Mouse (Mus musculus) CH12.LX (cell line): ENCODE results near the gene Zfp661. TPM values are rescaled to one million over a fixed set of nuclear protein-coding genes. Genes with fewer than 3 reads are reported as not detected.

Experiments used
- DNase-seq: peaks from one replicate; pipeline ENCODE4 v3.0.0-alpha.2; 2013; ENCODE audit errors: extremely low read depth
- H3K27ac ChIP-seq: 2 replicates; pipeline ENCODE4 v1.5.1; 2012; ENCODE audit warnings: low read depth, mild to moderate bottlenecking, control low read depth, moderate library complexity; ENCODE audit not compliant: insufficient read depth
- H3K27me3 ChIP-seq: replicated peaks from 2 replicates; pipeline ENCODE3; 2012; ENCODE audit warnings: inconsistent platforms
- H3K36me3 ChIP-seq, 2 experiments: replicated peaks in 1 of 2; 2 replicates each; pipeline versions ENCODE3 to v1.6.1; 2012; ENCODE audit warnings: inconsistent platforms in 1 of 2, low read length in 1 of 2, mild to moderate bottlenecking in 1 of 2, mixed read lengths in 1 of 2, moderate library complexity in 1 of 2; ENCODE audit not compliant: control insufficient read depth in 1 of 2, insufficient read depth in 1 of 2
- H3K4me1 ChIP-seq, 2 experiments: 2 replicates each; pipeline ENCODE4 v1.6.1; 2012; ENCODE audit warnings: inconsistent platforms in 1 of 2, moderate library complexity in 1 of 2; ENCODE audit not compliant: insufficient read depth in 2 of 2, control insufficient read depth in 1 of 2
- H3K4me2 ChIP-seq: 2 replicates; pipeline ENCODE4 v1.6.1; 2012; ENCODE audit warnings: low read depth, mild to moderate bottlenecking, control low read depth; ENCODE audit not compliant: poor library complexity, insufficient read depth, severe bottlenecking
- H3K4me3 ChIP-seq, 3 experiments: fragments of 150-350 bp in 1 of 3; sonication (generic) in 1 of 3; replicated peaks in 1 of 3; 2 replicates each; pipeline versions ENCODE3 to v1.5.1; 2011 to 2012; ENCODE audit warnings: low read depth in 2 of 3, low read length in 2 of 3, mild to moderate bottlenecking in 2 of 3, moderate library complexity in 2 of 3, control low read depth in 1 of 3, improper control_type of control experiment in 1 of 3, inconsistent platforms in 1 of 3, mixed read lengths in 1 of 3; ENCODE audit not compliant: poor library complexity in 1 of 3
- H3K79me2 ChIP-seq: replicated peaks from 2 replicates; pipeline ENCODE4 v1.6.1; 2012; ENCODE audit warnings: mild to moderate bottlenecking, moderate library complexity; ENCODE audit not compliant: control insufficient read depth, poor library complexity, insufficient read depth, severe bottlenecking; ENCODE audit errors: extremely low read depth
- H3K9ac ChIP-seq: 2 replicates; pipeline ENCODE4 v1.6.1; 2012; ENCODE audit warnings: low read depth, mild to moderate bottlenecking, control low read depth, moderate library complexity; ENCODE audit not compliant: insufficient read depth
- H3K9me3 ChIP-seq: replicated peaks from 2 replicates; pipeline ENCODE3; 2012; ENCODE audit warnings: low read length, inconsistent platforms, mixed read lengths
- E2F4 ChIP-seq: IDR thresholded peaks from 2 replicates; pipeline ENCODE4 v1.6.1; 2011; ENCODE audit warnings: low read depth, low read length, improper control_type of control experiment; ENCODE audit not compliant: insufficient replicate concordance
- SIN3A ChIP-seq: IDR thresholded peaks from 2 replicates; pipeline ENCODE4 v1.6.1; 2012; ENCODE audit warnings: low read length, improper control_type of control experiment, inconsistent platforms
- TBP ChIP-seq: conservative IDR thresholded peaks from 2 replicates; pipeline ENCODE4 v1.6.1; 2011; ENCODE audit warnings: low read depth, low read length, improper control_type of control experiment
- USF1 ChIP-seq: IDR thresholded peaks from 2 replicates; pipeline ENCODE4 v1.6.1; 2014; ENCODE audit warnings: low read depth, mild to moderate bottlenecking, inconsistent platforms, low read length, improper control_type of control experiment
- USF2 ChIP-seq: conservative IDR thresholded peaks from 2 replicates; pipeline ENCODE4 v1.6.1; 2011; ENCODE audit warnings: low read depth, low read length, improper control_type of control experiment
- ZC3H11A ChIP-seq: IDR thresholded peaks from 2 replicates; pipeline ENCODE4 v1.6.1; 2012; ENCODE audit warnings: low read depth, mild to moderate bottlenecking, inconsistent platforms, low read length, improper control_type of control experiment
- ZMIZ1 ChIP-seq: IDR thresholded peaks from 2 replicates; pipeline ENCODE4 v1.6.1; 2012; ENCODE audit warnings: low read depth, mild to moderate bottlenecking, inconsistent platforms, low read length, improper control_type of control experiment
- dilution Hi-C: fragments of 300-500 bp; cut with MboI; formaldehyde crosslinking; loops from 2 replicates; pipeline ENCODE4 v1.14.3; 2020; ENCODE audit warnings: low sequenced_read_pairs; ENCODE audit not compliant: extremely low pct_unique_long_range_greater_than_20kb, extremely low pct_ligation_motif_present
- in situ Hi-C: fragments of 300-500 bp; cut with MboI; formaldehyde crosslinking; loops from 3 replicates; pipeline ENCODE4 v1.14.3; 2019; ENCODE audit warnings: low sequenced_read_pairs, low pct_ligation_motif_present, low pct_unique_long_range_greater_than_20kb, mixed read lengths
- polyA plus RNA-seq: library from polyadenylated mRNA; unstranded; fragments of >175 nt; gene quantifications from 2 replicates; pipeline ENCODE4 v1.2.1, GENCODE M21; 2012; ENCODE audit warnings: low read depth; ENCODE audit not compliant: insufficient read length
- total RNA-seq, 2 experiments: library from RNA; depleted of rRNA; stranded (reverse); fragments of 300-350 nt in 1 of 2; fragments of >200 nt in 1 of 2; gene quantifications; 2 replicates each; pipeline ENCODE4 v1.2.3; 2012 to 2014

The Zfp661 gene
- total and polyA plus RNA-seq, 3 experiments = 3.2 to 5.9 (median 4.7) TPM

- Histone ChIP-seq H3K9ac (no peak overlapping the region), H3K36me3 (no peaks in the 10 kb centered on the region), H3K4me2 (no peak overlapping the region), H3K79me2 (no peaks in the 10 kb centered on the region), H3K27me3 (peaks cover 81% of the 10 kb centered on the region), H3K4me1 (no peaks in the 10 kb centered on the region), H3K9me3 (peaks cover 7% of the 10 kb centered on the region), H3K4me3 (no peak overlapping the region), H3K27ac (no peak overlapping the region)
- TF ChIP-seq USF1 (no peak), SIN3A (no peak)
- dilution Hi-C loops (no loop called here), in situ Hi-C loops (no loop called here)
- no peak for DNase-seq
These were observed 37.2 kb downstream of the Zfp661 start for GRCm38 (mm10) chr2:127549711-127550110.

DNA sequence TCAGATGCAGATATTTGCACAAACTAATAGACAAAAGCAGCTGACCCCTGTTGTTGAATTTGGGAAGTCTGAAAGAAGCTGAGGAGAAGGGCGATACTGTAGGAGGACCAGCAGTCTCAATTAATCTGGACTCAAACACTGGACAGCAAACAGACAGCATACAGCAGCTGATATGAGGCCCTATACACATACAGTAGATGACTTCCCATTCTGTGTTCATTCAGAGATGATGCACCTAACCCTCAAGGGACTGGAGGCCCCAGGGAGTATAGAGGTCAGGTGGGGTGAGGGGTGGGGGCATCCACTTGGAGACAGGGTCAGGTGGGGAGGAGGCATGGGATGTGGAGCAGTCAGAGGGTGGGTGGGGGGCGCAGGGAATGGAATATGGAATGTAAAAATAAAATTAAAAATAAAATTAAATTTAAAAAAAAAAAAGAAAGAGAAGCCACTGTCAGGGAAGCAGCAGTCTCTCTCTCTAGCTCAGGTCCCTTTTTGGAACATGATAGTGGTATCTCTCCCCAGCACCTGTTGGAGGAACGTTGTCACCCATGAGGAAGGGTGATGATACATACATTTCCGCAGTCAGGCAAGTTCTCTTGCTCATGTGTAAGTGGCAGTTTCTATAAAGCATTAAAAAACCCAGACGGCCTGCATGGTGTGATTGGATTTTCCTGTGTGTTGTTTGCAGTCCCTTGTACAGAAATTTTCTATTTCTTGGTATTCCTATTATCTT lies 38.4 kb downstream of the Zfp661 start:
- peaks cover 84% of the 10 kb centered on the region for H3K27me3 ChIP-seq
- in situ Hi-C loops (no loop called here), dilution Hi-C loops (no loop called here)
- TF ChIP-seq USF2 (no peak), TBP (no peak), ZMIZ1 (no peak)
- no peak overlapping the region for H3K4me3 ChIP-seq
- no peak overlapping the region for H3K27ac ChIP-seq
- no peaks in the 10 kb centered on the region for H3K4me1 ChIP-seq
- no peak overlapping the region for H3K9ac ChIP-seq
- no peak overlapping the region for H3K4me2 ChIP-seq
- H3K36me3 ChIP-seq = no peaks in the 10 kb centered on the region
- H3K79me2 ChIP-seq = no peaks in the 10 kb centered on the region
- DNase-seq = no peak
- peaks cover 7% of the 10 kb centered on the region for H3K9me3 ChIP-seq

DNA sequence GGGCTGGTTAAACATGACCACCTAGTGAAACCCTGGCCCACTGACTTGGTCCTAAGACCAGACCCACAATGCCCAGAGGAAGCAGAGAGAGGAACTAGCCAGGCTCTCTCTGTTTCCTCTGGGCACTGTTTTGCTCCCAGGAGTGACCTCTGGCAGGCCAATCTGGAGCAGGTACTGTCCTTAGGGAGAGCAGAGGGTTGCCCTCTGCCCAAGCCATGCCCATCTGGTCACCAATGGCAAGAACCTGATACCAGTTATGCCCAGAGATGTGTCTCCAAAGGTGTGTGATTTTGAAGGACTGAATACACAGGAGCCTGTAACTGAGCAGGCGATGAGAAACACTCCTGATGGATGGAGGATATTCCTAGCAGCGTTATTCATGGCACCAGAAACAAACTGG lies 45.2 kb downstream of the Zfp661 start:
- H3K4me3 ChIP-seq = no peak overlapping the region
- H3K27ac ChIP-seq = no peak overlapping the region
- H3K27me3 ChIP-seq = peaks cover 97% of the 10 kb centered on the region
- H3K36me3 ChIP-seq = no peaks in the 10 kb centered on the region
- TF ChIP-seq TBP (no peak), E2F4 (no peak), ZC3H11A (no peak)
- no peak overlapping the region for H3K4me2 ChIP-seq
- in situ Hi-C loops (no loop called here), dilution Hi-C loops (no loop called here)
- H3K79me2 ChIP-seq = no peaks in the 10 kb centered on the region
- DNase-seq = no peak
- no peak overlapping the region for H3K9ac ChIP-seq
- H3K9me3 ChIP-seq = no peaks in the 10 kb centered on the region
- no peaks in the 10 kb centered on the region for H3K4me1 ChIP-seq
